Mouse (Mus musculus) thymus, postnatal 14 days (tissue): ENCODE results near the gene Usp21.

Source experiments
- DNase-seq: peaks from one replicate; pipeline ENCODE4 v3.0.0; 2021

The Usp21 gene

DNA sequence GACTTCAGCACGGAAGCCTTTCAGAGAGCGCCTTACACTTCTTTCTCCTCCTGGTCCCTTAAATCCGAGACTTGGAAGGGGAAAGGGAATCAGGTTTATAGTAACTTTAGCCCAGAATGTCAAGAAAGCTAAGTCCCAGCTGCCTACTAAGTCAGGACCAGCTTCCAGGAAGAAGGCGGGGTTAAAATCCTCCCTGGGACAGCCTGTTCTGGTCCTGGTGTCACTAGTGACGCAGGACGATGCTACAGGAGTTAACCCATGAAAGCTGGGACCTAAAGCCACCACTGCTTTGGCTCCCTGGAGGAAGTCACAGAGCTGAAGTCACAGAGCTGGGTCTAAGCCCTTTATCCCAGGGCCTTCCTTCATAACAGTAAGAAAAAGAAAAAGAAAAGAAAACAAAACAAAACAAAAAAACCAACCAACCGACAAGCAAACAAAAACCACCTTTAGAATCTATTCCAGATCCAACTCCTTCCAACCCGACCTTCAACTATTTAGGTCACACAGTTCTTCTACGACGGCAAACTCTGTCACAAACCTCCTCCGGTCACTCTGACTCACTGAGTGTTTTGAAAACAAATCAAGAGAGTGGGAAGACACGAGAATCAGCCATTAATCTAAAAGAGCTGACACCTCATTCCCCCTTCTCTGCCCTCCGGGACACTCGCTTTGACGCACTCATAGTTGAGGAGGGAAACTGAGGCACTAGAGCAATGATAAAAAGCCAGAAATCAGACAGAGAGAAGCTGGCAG lies 47.6 kb downstream of the Usp21 start:
- no peak for DNase-seq

- peak; percentile 54 for DNase-seq
Measured at GRCm38 (mm10) chr1:171238463-171238862, 49.3 kb downstream of the Usp21 start.

GRCm38 (mm10) chr1:171237438-171237837 lies 50.4 kb downstream of the Usp21 start:
- DNase-seq, result no peak

DNA sequence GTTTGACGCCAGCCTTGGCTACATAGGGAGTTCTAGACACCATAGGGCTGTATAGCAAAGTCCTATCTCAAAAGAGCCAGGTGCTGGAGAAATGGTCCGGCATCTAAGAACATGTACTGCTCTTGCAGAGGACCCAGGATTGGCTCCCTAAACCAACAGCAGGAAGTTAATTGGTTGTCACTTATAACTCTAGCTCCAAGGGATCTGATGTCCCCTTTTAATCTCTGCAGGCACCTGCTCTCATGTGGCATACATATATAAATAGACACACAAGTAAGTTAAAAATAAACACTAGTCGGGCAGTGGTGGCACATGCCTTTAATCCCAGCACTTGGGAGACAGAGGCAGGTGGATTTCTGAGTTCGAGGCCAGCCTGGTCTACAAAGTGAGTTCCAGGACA lies 52.0 kb downstream of the Usp21 start:
- DNase-seq, result no peak

- no peak for DNase-seq
Measured at GRCm38 (mm10) chr1:171234538-171234937, 53.3 kb downstream of the Usp21 start.

DNA sequence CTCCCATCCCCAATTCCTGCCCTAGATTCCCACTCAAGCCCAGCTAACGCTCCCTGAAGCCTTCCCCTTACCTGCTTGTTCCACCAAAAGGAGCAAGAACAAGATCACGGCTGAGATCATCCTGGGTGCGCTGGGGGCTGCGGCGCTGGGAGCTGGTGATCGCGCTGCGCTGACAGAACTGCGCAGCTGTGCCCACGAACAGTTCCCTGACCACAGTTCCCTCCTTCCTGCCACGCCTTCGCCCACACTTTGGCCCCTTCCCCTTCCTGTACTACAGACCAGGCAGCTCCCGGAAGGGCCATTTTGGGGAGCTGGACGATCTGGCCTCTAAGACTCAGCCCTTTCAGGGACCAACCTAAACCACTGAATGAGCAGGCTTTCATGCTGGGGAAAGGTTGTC lies 53.7 kb downstream of the Usp21 start, which contains the start of gene Fcer1g:
TSS of gene Fcer1g (minus strand) at position 240 of the 400 bp plus-strand sequence.
- no peak for DNase-seq

DNA sequence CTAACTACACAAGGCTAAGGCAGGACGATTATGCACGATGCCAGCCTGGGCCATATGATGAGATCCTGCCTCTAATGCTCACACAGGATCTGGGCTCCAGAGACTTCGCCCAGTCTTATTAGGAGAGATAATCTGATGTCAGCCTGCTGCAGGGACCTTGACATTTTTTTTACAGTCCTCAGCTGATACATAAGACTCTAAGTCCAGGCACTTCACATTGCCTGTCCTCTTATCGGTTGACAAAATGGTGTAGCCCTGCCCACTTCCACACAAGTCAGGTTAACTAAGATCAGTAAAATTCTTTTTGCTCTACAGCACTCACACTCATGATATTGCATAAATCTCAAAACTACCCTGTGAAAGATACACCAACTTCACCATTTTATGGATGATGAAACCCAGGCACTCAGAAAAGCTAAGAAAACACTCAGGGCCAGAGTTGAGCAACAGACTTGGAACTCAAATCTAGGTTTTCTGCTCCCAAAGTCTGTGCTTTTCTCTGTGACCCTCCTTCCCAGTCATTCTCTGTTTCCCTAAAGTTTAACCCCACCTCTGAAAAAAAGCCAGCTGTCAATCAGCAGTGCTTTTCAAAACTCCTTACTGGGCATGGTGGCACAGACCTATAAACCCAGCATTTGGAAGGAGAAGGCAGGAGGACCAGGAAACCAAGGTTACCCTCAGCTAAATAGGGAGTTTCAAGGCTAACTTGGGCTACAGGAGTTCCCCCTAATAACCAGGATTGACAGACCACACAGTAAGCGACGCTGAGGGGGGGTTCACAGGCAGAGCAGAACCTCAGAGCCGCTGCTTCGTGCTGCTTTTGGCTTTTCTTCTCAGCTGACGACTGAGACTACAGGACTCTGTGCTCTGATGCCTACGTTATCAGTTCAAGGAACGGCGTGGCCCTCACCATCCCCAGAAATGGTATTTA lies 54.7 kb downstream of the Usp21 start:
- DNase-seq, result no peak

GRCm38 (mm10) chr1:171232348-171232747 lies 55.4 kb downstream of the Usp21 start:
- DNase-seq, result no peak
